Mouse (Mus musculus) B cell, adult 62 days (primary cell): ENCODE results near the gene Klk15. TPM values are rescaled to one million over a fixed set of nuclear protein-coding genes. Genes with fewer than 3 reads are reported as not detected.

ENCODE experiments used
- total RNA-seq: library from RNA; stranded (reverse); gene quantifications from 4 replicates; pipeline ENCODE4 v1.2.4, GENCODE M21; 2023

Gene Klk15
- total RNA-seq = not detected in 4 replicates

GRCm38 (mm10) chr7:43933440-43933839 lies at the start of gene Klk15:
Gene Klk15 (plus strand): TSS chr7:43933740.

GRCm38 (mm10) chr7:43950364-43950763 lies 16.8 kb downstream of the Klk15 start, which contains the start of gene Klk1b8:
Gene Klk1b8 (plus strand): TSS chr7:43950664.

GRCm38 (mm10) chr7:43966451-43966850 lies 32.9 kb downstream of the Klk15 start, which contains the start of gene Klk1b1:
Gene Klk1b1 (plus strand): TSS chr7:43966751.

GRCm38 (mm10) chr7:43975761-43976160 lies 42.2 kb downstream of the Klk15 start, which contains the start of gene Klk1b9:
Gene Klk1b9 (plus strand): TSS chr7:43976061.

Other genes starting within 250 kb of the Klk15 start
- gene Klk14, start 243.3 kb upstream of the Klk15 start, total RNA-seq = not detected in 4 replicates
- not detected in 4 replicates for gene Klk13, start 221.2 kb upstream of the Klk15 start, total RNA-seq
- gene Klk12, start 164.8 kb upstream of the Klk15 start, total RNA-seq = not detected in 4 replicates
- not detected in 4 replicates for gene Klk11, start 159.1 kb upstream of the Klk15 start, total RNA-seq
- not detected in 4 replicates for gene Klk10, start 152.7 kb upstream of the Klk15 start, total RNA-seq
- gene Klk9, start 141.8 kb upstream of the Klk15 start, total RNA-seq = not detected in 4 replicates
- gene Klk8, start 136.2 kb upstream of the Klk15 start, total RNA-seq = 4.6 to 6.5 TPM (median 6.0 TPM) in 4 replicates
- gene Klk7, start 122.4 kb upstream of the Klk15 start, total RNA-seq = not detected in 4 replicates
- not detected in 4 replicates for gene Klk6, start 109.2 kb upstream of the Klk15 start, total RNA-seq
- not detected in 4 replicates for gene Klk5, start 91.8 kb upstream of the Klk15 start, total RNA-seq
- not detected in 4 replicates for gene Klk4, start 52.6 kb upstream of the Klk15 start, total RNA-seq
- gene Klk1b8, start 16.9 kb downstream of the Klk15 start, total RNA-seq = not detected in 4 replicates
- gene Klk1b1, start 33.0 kb downstream of the Klk15 start, total RNA-seq = not detected in 4 replicates
- not detected in 4 replicates for gene Klk1b9, start 42.3 kb downstream of the Klk15 start, total RNA-seq
- not detected in 4 replicates for gene Klk1b11, start 62.1 kb downstream of the Klk15 start, total RNA-seq
- not detected in 4 replicates for gene Klk1b26, start 78.4 kb downstream of the Klk15 start, total RNA-seq
- gene Klk1b27, start 118.5 kb downstream of the Klk15 start, total RNA-seq = not detected in 4 replicates
- not detected in 4 replicates for gene Klk1b21, start 168.6 kb downstream of the Klk15 start, total RNA-seq
- gene Klk1b22, start 178.9 kb downstream of the Klk15 start, total RNA-seq = not detected in 4 replicates
- not detected in 4 replicates for gene Klk1b16, start 203.0 kb downstream of the Klk15 start, total RNA-seq